Mouse (Mus musculus): ENCODE measurements around the gene Dusp22. TPM values are rescaled to one million over a fixed set of nuclear protein-coding genes. Genes with fewer than 3 reads are reported as not detected.

Gene Dusp22
- polyA plus RNA-seq, 1 experiment from 2014 or later, result 16.2 TPM

DNA sequence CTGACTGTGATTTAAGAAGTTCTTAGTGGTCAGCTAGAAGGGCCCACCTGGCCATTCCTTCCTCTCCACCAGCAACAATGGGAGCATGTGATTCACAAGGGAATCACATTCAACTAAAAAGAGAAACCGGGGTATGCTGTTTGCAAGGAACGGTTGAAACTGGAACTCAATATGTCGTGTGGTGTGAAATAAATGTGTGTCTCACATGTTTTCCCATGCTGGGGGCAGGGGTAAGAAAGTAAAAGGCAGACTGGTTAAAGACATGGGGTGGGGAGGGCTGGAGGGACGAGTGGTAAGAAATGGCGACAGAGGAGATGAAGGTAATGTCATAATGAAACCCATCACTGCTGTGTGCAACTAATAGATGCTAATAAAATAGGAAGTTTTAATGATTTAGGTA lies 87.3 kb downstream of the Dusp22 start:
- Histone ChIP-seq H3K9me3 (ENCODE audit: control insufficient read depth, low read length) (no peaks in the 10 kb centered on the region), H3K36me3 (ENCODE audit: control insufficient read depth, insufficient read depth, low read length) (no peaks in the 10 kb centered on the region), H3K4me2 (ENCODE audit: low read depth, severe bottlenecking) (no peak overlapping the region), H3K27me3 (ENCODE audit: control insufficient read depth, insufficient read depth, low read length) (peaks cover 41% of the 10 kb centered on the region), H3K4me1 (ENCODE audit: control insufficient read depth, insufficient read depth, low read length) (peaks cover 8% of the 10 kb centered on the region), H3K9ac (ENCODE audit: low read length) (no peak overlapping the region), H3K27ac (replicated peaks; ENCODE audit: low read depth, low read length) (no peak overlapping the region), H3K4me3 (ENCODE audit: low read depth, low read length) (no peak overlapping the region)
- WGBS, result 73% methylated on average over 5 of the region's 5 CpGs
- no peak for ATAC-seq (ENCODE audit: insufficient number of reproducible peaks, low FRiP score, low TSS enrichment, low read depth)
- DNase-seq (ENCODE audit: low spot score), result no peak

DNA sequence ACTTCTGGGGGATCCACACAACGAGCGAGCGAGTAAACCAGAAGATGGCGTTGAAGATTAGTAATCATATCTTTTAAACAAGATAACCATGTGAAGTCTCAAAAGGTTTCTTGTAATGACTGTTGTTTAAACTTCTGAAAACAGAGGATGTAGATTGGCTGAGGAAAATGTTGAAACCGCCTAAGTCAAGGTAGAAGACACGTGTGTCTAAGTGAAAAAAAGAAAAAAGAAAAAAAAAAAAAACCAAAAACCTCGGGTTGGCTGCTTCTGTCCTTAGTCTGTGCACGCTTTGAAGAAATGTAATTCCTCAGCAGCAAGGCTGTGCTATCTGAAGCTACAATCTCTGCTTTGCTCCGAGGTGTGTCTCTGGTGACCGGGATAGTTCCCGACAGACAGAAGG lies 87.7 kb downstream of the Dusp22 start:
- WGBS, result 71% methylated on average over 11 of the region's 11 CpGs
- no peak for ATAC-seq (ENCODE audit: insufficient number of reproducible peaks, low FRiP score, low TSS enrichment, low read depth)
- no peak for DNase-seq (ENCODE audit: low spot score)

DNA sequence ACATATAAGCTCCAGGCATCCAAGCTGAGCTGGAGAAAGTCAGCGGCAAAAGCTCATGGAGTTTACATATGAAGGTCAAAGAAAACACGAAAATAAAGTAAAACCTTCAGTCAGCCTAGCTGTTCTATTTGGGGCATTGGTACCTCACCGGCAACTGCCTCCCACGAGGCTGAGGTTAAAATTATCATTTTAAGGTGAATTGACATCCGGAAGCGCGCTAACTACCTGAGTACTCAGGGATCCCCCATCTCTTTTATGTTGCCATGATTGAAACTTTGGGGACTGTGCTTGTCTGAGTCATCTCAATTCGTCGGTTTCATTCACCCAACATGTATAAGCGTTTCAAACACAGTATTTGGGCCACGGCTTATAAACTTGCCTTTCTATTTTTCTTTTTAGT lies 88.5 kb downstream of the Dusp22 start:
- H3K4me2 ChIP-seq (ENCODE audit: low read depth, severe bottlenecking), result no peak overlapping the region
- ATAC-seq (ENCODE audit: insufficient number of reproducible peaks, low FRiP score, low TSS enrichment, low read depth), result no peak
- peaks cover 43% of the 10 kb centered on the region for H3K27me3 ChIP-seq (ENCODE audit: control insufficient read depth, insufficient read depth, low read length)
- H3K4me3 ChIP-seq (ENCODE audit: low read depth, low read length), result no peak overlapping the region
- H3K4me1 ChIP-seq (ENCODE audit: control insufficient read depth, insufficient read depth, low read length), result peaks cover 8% of the 10 kb centered on the region
- no peak overlapping the region for H3K27ac ChIP-seq (replicated peaks; ENCODE audit: low read depth, low read length)
- H3K9ac ChIP-seq (ENCODE audit: low read length), result no peak overlapping the region
- WGBS, result 53% methylated on average over 11 of the region's 11 CpGs
- H3K36me3 ChIP-seq (ENCODE audit: control insufficient read depth, insufficient read depth, low read length), result no peaks in the 10 kb centered on the region
- DNase-seq (ENCODE audit: low spot score), result no peak
- no peaks in the 10 kb centered on the region for H3K9me3 ChIP-seq (ENCODE audit: control insufficient read depth, low read length)

More for the DNA sequence above, 87.7 kb downstream of the Dusp22 start:
- peaks cover 41% of the 10 kb centered on the region for H3K27me3 ChIP-seq (ENCODE audit: control insufficient read depth, insufficient read depth, low read length)
- peaks cover 8% of the 10 kb centered on the region for H3K4me1 ChIP-seq (ENCODE audit: control insufficient read depth, insufficient read depth, low read length)
- H3K4me3 ChIP-seq (ENCODE audit: low read depth, low read length), result no peak overlapping the region
- H3K9ac ChIP-seq (ENCODE audit: low read length), result no peak overlapping the region
- H3K36me3 ChIP-seq (ENCODE audit: control insufficient read depth, insufficient read depth, low read length), result no peaks in the 10 kb centered on the region
- H3K27ac ChIP-seq (replicated peaks; ENCODE audit: low read depth, low read length), result no peak overlapping the region
- no peak overlapping the region for H3K4me2 ChIP-seq (ENCODE audit: low read depth, severe bottlenecking)
- no peaks in the 10 kb centered on the region for H3K9me3 ChIP-seq (ENCODE audit: control insufficient read depth, low read length)

DNA sequence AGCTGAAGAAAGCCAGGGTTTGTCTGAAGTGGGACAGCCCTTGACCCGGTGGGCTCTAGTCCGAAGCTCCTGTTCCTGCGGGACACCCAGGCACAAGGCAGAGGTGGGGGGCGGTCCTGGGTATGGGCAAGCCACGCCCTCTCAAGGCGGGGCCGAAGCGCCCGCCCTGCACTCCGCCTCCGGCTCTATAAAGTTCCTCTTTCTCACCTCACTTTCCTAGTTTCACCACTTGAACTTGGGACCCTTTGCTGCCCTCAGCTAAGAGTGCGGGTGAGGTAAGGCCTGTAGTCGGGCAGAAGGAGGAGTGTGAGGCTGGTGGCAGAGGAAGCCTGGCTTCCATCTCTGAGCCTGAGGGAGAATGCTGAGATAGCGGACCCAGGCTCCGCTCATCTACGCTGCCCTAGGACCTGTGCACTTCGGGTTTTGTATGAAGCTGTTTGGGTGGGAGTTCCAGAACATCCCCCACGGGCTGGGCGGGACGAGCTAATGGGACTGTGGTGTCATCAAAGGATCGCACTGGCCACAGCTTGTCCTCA lies 89.3 kb downstream of the Dusp22 start, which contains the start of gene Irf4:
Irf4 (plus strand) TSS at position 206 of the 536 bp plus-strand sequence.
- H3K36me3 ChIP-seq (ENCODE audit: control insufficient read depth, insufficient read depth, low read length), result no peaks in the 10 kb centered on the region
- H3K4me3 ChIP-seq (ENCODE audit: low read depth, low read length), result peak within 1 kb of the TSS; percentile 32
- H3K27me3 ChIP-seq (ENCODE audit: control insufficient read depth, insufficient read depth, low read length), result peaks cover 43% of the 10 kb centered on the region
- under 1% methylated on average over 21 of the region's 21 CpGs for WGBS
- peak within 1 kb of the TSS; percentile 56 for H3K4me2 ChIP-seq (ENCODE audit: low read depth, severe bottlenecking)
- H3K4me1 ChIP-seq (ENCODE audit: control insufficient read depth, insufficient read depth, low read length), result peaks cover 8% of the 10 kb centered on the region
- DNase-seq (ENCODE audit: low spot score), result peak; percentile 58
- peak; percentile 84 for ATAC-seq (ENCODE audit: insufficient number of reproducible peaks, low FRiP score, low TSS enrichment, low read depth)
- no peak within 1 kb of the TSS for H3K9ac ChIP-seq (ENCODE audit: low read length)
- H3K9me3 ChIP-seq (ENCODE audit: control insufficient read depth, low read length), result no peaks in the 10 kb centered on the region
- no peak within 1 kb of the TSS for H3K27ac ChIP-seq (replicated peaks; ENCODE audit: low read depth, low read length)

DNA sequence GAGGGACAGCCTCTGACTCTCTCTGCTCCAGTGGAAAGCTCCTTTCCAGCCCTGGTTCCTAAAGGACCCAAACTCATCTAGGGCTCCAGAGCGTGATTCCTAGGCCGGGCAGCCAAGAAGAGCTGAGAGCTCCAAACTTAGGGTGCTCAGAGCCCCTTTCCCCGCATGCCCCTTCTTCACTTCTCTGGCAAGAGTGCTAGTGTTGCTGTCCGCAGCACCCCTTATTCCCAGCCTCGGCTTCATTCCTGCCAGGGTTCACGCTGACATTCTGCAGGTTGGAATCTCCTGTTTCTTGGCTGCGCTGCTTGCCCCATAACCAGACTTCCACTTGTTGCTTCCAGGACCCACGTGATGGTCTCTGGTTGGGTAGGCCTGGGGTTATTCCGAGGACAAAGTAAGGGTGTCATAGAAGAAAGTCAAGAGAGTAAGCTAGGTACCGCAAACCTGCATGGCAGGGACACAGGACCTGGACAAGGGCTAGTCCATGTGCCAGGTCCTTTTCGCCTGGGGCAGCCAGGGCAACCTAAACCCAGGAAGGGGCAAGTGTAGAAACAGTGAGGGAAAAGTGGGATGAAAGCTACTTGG lies 89.8 kb downstream of the Dusp22 start:
- DNase-seq (ENCODE audit: low spot score), result peak; percentile 45
- Histone ChIP-seq H3K36me3 (ENCODE audit: control insufficient read depth, insufficient read depth, low read length) (no peaks in the 10 kb centered on the region), H3K27ac (replicated peaks; ENCODE audit: low read depth, low read length) (no peak overlapping the region), H3K27me3 (ENCODE audit: control insufficient read depth, insufficient read depth, low read length) (peaks cover 43% of the 10 kb centered on the region), H3K4me3 (ENCODE audit: low read depth, low read length) (peak overlapping the region; percentile 32), H3K4me1 (ENCODE audit: control insufficient read depth, insufficient read depth, low read length) (peaks cover 8% of the 10 kb centered on the region), H3K9ac (ENCODE audit: low read length) (no peak overlapping the region), H3K9me3 (ENCODE audit: control insufficient read depth, low read length) (no peaks in the 10 kb centered on the region), H3K4me2 (ENCODE audit: low read depth, severe bottlenecking) (peak overlapping the region; percentile 56)
- WGBS, result 4% methylated on average over 11 of the region's 11 CpGs
- no peak; the same call in 1 of the 2 replicates for ATAC-seq (ENCODE audit: insufficient number of reproducible peaks, low FRiP score, low TSS enrichment, low read depth)

DNA sequence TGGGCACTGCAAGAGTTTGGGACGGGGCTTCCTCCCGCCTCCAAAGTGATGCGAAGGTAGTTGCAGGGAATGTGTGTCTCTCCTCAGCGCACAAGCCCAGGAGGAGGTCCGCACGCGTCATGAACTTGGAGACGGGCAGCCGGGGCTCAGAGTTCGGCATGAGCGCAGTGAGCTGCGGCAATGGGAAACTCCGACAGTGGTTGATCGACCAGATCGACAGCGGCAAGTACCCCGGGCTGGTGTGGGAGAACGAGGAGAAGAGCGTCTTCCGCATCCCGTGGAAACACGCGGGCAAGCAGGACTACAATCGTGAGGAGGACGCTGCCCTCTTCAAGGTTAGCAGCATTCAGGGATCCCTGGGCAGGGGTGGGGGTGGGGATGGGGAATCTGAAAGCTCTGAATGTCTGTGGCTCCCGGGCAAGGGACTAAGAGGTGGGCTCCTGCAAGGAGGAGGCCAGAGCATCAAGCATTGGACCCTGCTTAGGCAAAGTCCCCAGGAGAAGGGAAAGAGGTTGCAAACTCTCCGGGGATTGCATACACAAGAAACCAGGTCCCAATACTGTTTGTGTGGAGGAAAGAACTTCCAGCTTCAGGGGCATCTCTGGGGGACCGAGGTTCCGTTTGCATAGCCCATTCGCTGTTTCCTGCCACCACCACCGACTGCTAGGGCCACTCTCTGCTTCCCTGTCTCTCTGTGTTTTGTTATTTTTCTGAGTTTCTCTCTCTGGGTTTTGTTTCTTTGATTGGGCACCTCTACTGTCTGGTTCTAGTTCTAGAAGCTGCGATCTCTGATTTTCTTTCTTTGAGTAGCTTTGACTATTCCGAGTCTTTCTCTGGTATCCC lies 90.9 kb downstream of the Dusp22 start:
- peak overlapping the region; percentile 39 for H3K4me2 ChIP-seq (ENCODE audit: low read depth, severe bottlenecking)
- 2% methylated on average over 33 of the region's 33 CpGs for WGBS
- peak overlapping the region; percentile 24 for H3K4me3 ChIP-seq (ENCODE audit: low read depth, low read length)
- no peak overlapping the region for H3K27ac ChIP-seq (replicated peaks; ENCODE audit: low read depth, low read length)
- ATAC-seq (ENCODE audit: insufficient number of reproducible peaks, low FRiP score, low TSS enrichment, low read depth) (no peak), DNase-seq (ENCODE audit: low spot score) (peak; percentile 56)
- H3K9ac ChIP-seq (ENCODE audit: low read length), result no peak overlapping the region
- H3K9me3 ChIP-seq (ENCODE audit: control insufficient read depth, low read length), result no peaks in the 10 kb centered on the region
- H3K27me3 ChIP-seq (ENCODE audit: control insufficient read depth, insufficient read depth, low read length), result peaks cover 43% of the 10 kb centered on the region
- peaks cover 8% of the 10 kb centered on the region for H3K4me1 ChIP-seq (ENCODE audit: control insufficient read depth, insufficient read depth, low read length)
- H3K36me3 ChIP-seq (ENCODE audit: control insufficient read depth, insufficient read depth, low read length), result no peaks in the 10 kb centered on the region

DNA sequence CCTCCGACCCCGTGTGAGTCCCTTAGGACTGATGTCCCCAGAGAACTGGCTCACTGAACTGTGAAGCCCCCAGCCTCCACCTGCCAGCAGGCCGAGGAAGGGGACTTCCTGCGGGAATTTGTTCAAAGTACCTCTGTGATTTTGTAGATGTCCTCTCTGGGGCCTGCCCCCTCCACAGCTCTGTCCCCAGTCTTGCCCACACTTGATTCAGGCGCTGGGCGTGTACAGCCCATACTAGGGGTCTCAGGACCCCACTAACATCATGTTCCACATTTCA lies 91.4 kb downstream of the Dusp22 start:
- Histone ChIP-seq H3K36me3 (ENCODE audit: control insufficient read depth, insufficient read depth, low read length) (no peaks in the 10 kb centered on the region), H3K9ac (ENCODE audit: low read length) (no peak overlapping the region), H3K4me3 (ENCODE audit: low read depth, low read length) (no peak overlapping the region), H3K27me3 (ENCODE audit: control insufficient read depth, insufficient read depth, low read length) (peaks cover 43% of the 10 kb centered on the region), H3K4me1 (ENCODE audit: control insufficient read depth, insufficient read depth, low read length) (peaks cover 8% of the 10 kb centered on the region), H3K9me3 (ENCODE audit: control insufficient read depth, low read length) (no peaks in the 10 kb centered on the region), H3K4me2 (ENCODE audit: low read depth, severe bottlenecking) (no peak overlapping the region), H3K27ac (replicated peaks; ENCODE audit: low read depth, low read length) (no peak overlapping the region)
- peak; percentile 21 for DNase-seq (ENCODE audit: low spot score)
- WGBS, result 35% methylated on average over 6 of the region's 6 CpGs
- no peak for ATAC-seq (ENCODE audit: insufficient number of reproducible peaks, low FRiP score, low TSS enrichment, low read depth)

DNA sequence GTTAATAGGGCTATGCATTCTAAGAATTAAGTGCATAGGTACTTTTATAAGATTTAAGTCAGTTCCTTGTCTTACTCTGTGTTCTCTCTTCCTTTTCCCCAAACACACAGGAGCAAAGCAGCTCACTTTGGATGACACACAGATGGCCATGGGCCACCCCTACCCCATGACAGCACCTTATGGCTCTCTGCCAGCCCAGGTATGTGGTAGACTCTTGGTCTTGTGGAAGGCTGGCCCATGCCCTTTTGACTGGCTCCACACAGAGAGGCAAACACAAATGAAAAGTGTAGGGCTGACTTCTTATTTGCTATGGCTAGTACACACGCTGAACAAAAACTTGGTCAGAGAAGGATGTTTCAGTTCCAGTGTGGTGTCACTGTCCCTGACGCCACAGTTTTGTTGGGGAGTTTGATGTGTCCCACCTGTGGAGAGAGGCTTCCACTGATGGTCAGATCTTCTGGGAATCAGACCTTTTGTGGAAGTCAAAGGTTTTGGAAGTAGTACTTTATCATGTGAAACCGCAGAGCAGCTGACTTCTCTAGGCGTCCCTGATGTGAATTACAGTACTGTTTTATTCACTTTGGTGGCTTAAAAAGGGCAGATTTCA lies 92.9 kb downstream of the Dusp22 start:
- no peak overlapping the region for H3K4me3 ChIP-seq (ENCODE audit: low read depth, low read length)
- no peaks in the 10 kb centered on the region for H3K36me3 ChIP-seq (ENCODE audit: control insufficient read depth, insufficient read depth, low read length)
- no peak overlapping the region for H3K27ac ChIP-seq (replicated peaks; ENCODE audit: low read depth, low read length)
- peaks cover 8% of the 10 kb centered on the region for H3K4me1 ChIP-seq (ENCODE audit: control insufficient read depth, insufficient read depth, low read length)
- no peak overlapping the region for H3K4me2 ChIP-seq (ENCODE audit: low read depth, severe bottlenecking)
- no peak overlapping the region for H3K9ac ChIP-seq (ENCODE audit: low read length)
- DNase-seq (ENCODE audit: low spot score), result peak; percentile 15
- peaks cover 43% of the 10 kb centered on the region for H3K27me3 ChIP-seq (ENCODE audit: control insufficient read depth, insufficient read depth, low read length)
- 83% methylated on average over 4 of the region's 4 CpGs for WGBS
- H3K9me3 ChIP-seq (ENCODE audit: control insufficient read depth, low read length), result no peaks in the 10 kb centered on the region
- ATAC-seq (ENCODE audit: insufficient number of reproducible peaks, low FRiP score, low TSS enrichment, low read depth), result no peak

Data from limb, embryonic 11.5 days (tissue).